Mouse (Mus musculus) neural tube, embryonic 11.5 days (tissue): ENCODE results near the gene Nkx1-2. TPM values are rescaled to one million over a fixed set of nuclear protein-coding genes. Genes with fewer than 3 reads are reported as not detected.
A peak's percentile ranks its signal among the peaks of the same experiment; 100 is the strongest.

Experiments used
- ATAC-seq: fragments of 200-750 bp; cut with Nextera tagmentation; 2 replicates; pipeline ENCODE4 v1.8.0; 2017; ENCODE audit warnings: moderate number of reproducible peaks, mild to moderate bottlenecking, moderate TSS enrichment, moderate library complexity; ENCODE audit not compliant: insufficient read depth, low FRiP score, low TSS enrichment
- DNase-seq: peaks from one replicate; pipeline ENCODE4 v3.0.0-alpha.2; 2015; ENCODE audit warnings: low spot score
- H3K27ac ChIP-seq: fragments of 300-500 bp; sonication (generic); 2 replicates; pipeline ENCODE4 v1.5.1; 2014; ENCODE audit warnings: low read depth, mild to moderate bottlenecking, low read length
- H3K27me3 ChIP-seq: fragments of 300-500 bp; sonication (generic); 2 replicates; pipeline ENCODE4 v1.6.1; 2014; ENCODE audit warnings: mild to moderate bottlenecking, low read length, mixed read lengths; ENCODE audit not compliant: control insufficient read depth, insufficient read depth
- H3K36me3 ChIP-seq: fragments of 300-500 bp; sonication (generic); 2 replicates; pipeline ENCODE4 v1.6.1; 2014; ENCODE audit warnings: mild to moderate bottlenecking, low read length, moderate library complexity, mixed read lengths; ENCODE audit not compliant: control insufficient read depth, insufficient read depth
- H3K4me1 ChIP-seq: fragments of 300-500 bp; sonication (generic); 2 replicates; pipeline ENCODE4 v1.6.1; 2014; ENCODE audit warnings: low read length, mixed read lengths; ENCODE audit not compliant: control insufficient read depth, insufficient read depth
- H3K4me2 ChIP-seq: fragments of 300-500 bp; sonication (generic); 2 replicates; pipeline ENCODE4 v1.6.1; 2014; ENCODE audit warnings: low read depth, mild to moderate bottlenecking, moderate library complexity
- H3K4me3 ChIP-seq: fragments of 300-500 bp; sonication (generic); 2 replicates; pipeline ENCODE4 v1.5.1; 2014; ENCODE audit warnings: low read depth, low read length
- H3K9ac ChIP-seq: fragments of 300-500 bp; sonication (generic); 2 replicates; pipeline ENCODE4 v1.6.1; 2014; ENCODE audit warnings: mild to moderate bottlenecking, low read length
- H3K9me3 ChIP-seq: fragments of 300-500 bp; sonication (generic); 2 replicates; pipeline ENCODE4 v1.6.1; 2016; ENCODE audit warnings: low read length; ENCODE audit not compliant: control insufficient read depth
- WGBS: fragments of 180-500 bp; shearing (Covaris S2); extraction: QIAGEN DNeasy Blood & Tissue Kit; methylation state at CpG from one replicate; pipeline ENCODE4 v1.1.7; 2014; 5-methylcytosine and 5-hydroxymethylcytosine counted together
- polyA plus RNA-seq: library from polyadenylated mRNA; unstranded; fragments of >200 nt; fragmentation: Nextera tagmentation; extraction: Ambion mirVana; gene quantifications from 2 replicates; pipeline ENCODE4 v1.2.1, GENCODE M21; 2014

Nkx1-2 gene
- 1.3 and 1.4 TPM in 2 replicates for polyA plus RNA-seq

GRCm38 (mm10) chr7:132599071-132599975 lies at the start of gene Nkx1-2:
Nkx1-2 (minus strand) TSS chr7:132599637.
- ATAC-seq (no peak), DNase-seq (peak; percentile 46)
- Histone ChIP-seq H3K4me3 (peak within 1 kb of the TSS; percentile 31), H3K4me1 (peaks cover 23% of the 10 kb centered on the region), H3K9me3 (no peaks in the 10 kb centered on the region), H3K9ac (no peak within 1 kb of the TSS), H3K4me2 (peak within 1 kb of the TSS; percentile 55), H3K36me3 (no peaks in the 10 kb centered on the region), H3K27me3 (peaks cover 61% of the 10 kb centered on the region), H3K27ac (no peak within 1 kb of the TSS)
- under 1% methylated on average over 47 of the region's 52 CpGs for WGBS

- 93% methylated on average over 1 of the region's 1 CpGs for WGBS
- no peaks in the 10 kb centered on the region for H3K9me3 ChIP-seq
- no peak for ATAC-seq
- H3K4me2 ChIP-seq, result no peak overlapping the region
- peaks cover under 1% of the 10 kb centered on the region; the same call in 1 of the 2 replicates for H3K4me1 ChIP-seq
- DNase-seq, result no peak
- no peak overlapping the region for H3K27ac ChIP-seq
- no peaks in the 10 kb centered on the region for H3K27me3 ChIP-seq
- H3K36me3 ChIP-seq, result no peaks in the 10 kb centered on the region
- no peak overlapping the region for H3K9ac ChIP-seq
- H3K4me3 ChIP-seq, result no peak overlapping the region
Observed at GRCm38 (mm10) chr7:132646514-132646913, 47.1 kb upstream of the Nkx1-2 start.

GRCm38 (mm10) chr7:132644605-132645279 lies 45.3 kb upstream of the Nkx1-2 start:
- Histone ChIP-seq H3K27ac (no peak overlapping the region), H3K27me3 (no peaks in the 10 kb centered on the region), H3K4me3 (no peak overlapping the region), H3K9ac (no peak overlapping the region), H3K9me3 (no peaks in the 10 kb centered on the region), H3K4me2 (no peak overlapping the region), H3K4me1 (peaks cover 8% of the 10 kb centered on the region; the same call in 1 of the 2 replicates), H3K36me3 (no peaks in the 10 kb centered on the region)
- WGBS, result 64% methylated on average over 11 of the region's 11 CpGs
- ATAC-seq, result no peak
- no peak for DNase-seq

- H3K27me3 ChIP-seq, result no peaks in the 10 kb centered on the region
- no peak overlapping the region for H3K9ac ChIP-seq
- no peaks in the 10 kb centered on the region for H3K36me3 ChIP-seq
- H3K4me2 ChIP-seq, result no peak overlapping the region
- no peak for DNase-seq
- no peak for ATAC-seq
- no peaks in the 10 kb centered on the region for H3K9me3 ChIP-seq
- WGBS, result 88% methylated on average over 1 of the region's 1 CpGs
- H3K4me3 ChIP-seq, result no peak overlapping the region
- no peak overlapping the region for H3K27ac ChIP-seq
- peaks cover 20% of the 10 kb centered on the region for H3K4me1 ChIP-seq
Observed at GRCm38 (mm10) chr7:132641606-132642005, 42.2 kb upstream of the Nkx1-2 start.

GRCm38 (mm10) chr7:132640946-132641345 lies 41.5 kb upstream of the Nkx1-2 start:
- Histone ChIP-seq H3K9ac (no peak overlapping the region), H3K27me3 (no peaks in the 10 kb centered on the region), H3K4me1 (peaks cover 20% of the 10 kb centered on the region), H3K4me3 (no peak overlapping the region), H3K27ac (no peak overlapping the region), H3K4me2 (no peak overlapping the region), H3K36me3 (no peaks in the 10 kb centered on the region), H3K9me3 (no peaks in the 10 kb centered on the region)
- ATAC-seq (no peak), DNase-seq (no peak)
- WGBS, result 18% methylated on average over 9 of the region's 9 CpGs

GRCm38 (mm10) chr7:132638446-132639087 lies 39.1 kb upstream of the Nkx1-2 start:
- Histone ChIP-seq H3K4me2 (no peak overlapping the region), H3K4me1 (peaks cover 20% of the 10 kb centered on the region), H3K4me3 (no peak overlapping the region), H3K9ac (no peak overlapping the region), H3K9me3 (no peaks in the 10 kb centered on the region), H3K27me3 (no peaks in the 10 kb centered on the region), H3K36me3 (no peaks in the 10 kb centered on the region), H3K27ac (no peak overlapping the region)
- peak; percentile 68; the same call in 1 of the 2 replicates for ATAC-seq
- peak; percentile 39 for DNase-seq
- 68% methylated on average over 12 of the region's 12 CpGs for WGBS

- Histone ChIP-seq H3K9ac (no peak overlapping the region), H3K27ac (no peak overlapping the region), H3K4me2 (no peak overlapping the region), H3K4me1 (peaks cover 20% of the 10 kb centered on the region), H3K27me3 (no peaks in the 10 kb centered on the region), H3K36me3 (no peaks in the 10 kb centered on the region), H3K9me3 (no peaks in the 10 kb centered on the region), H3K4me3 (no peak overlapping the region)
- no peak for DNase-seq
- ATAC-seq, result no peak
- WGBS, result 7% methylated on average over 12 of the region's 12 CpGs
Observed at GRCm38 (mm10) chr7:132637292-132637691, 37.9 kb upstream of the Nkx1-2 start.

GRCm38 (mm10) chr7:132631313-132631712 lies 31.9 kb upstream of the Nkx1-2 start:
- no peak for DNase-seq
- no peaks in the 10 kb centered on the region for H3K9me3 ChIP-seq

More at GRCm38 (mm10) chr7:132631313-132631712, 31.9 kb upstream of the Nkx1-2 start:
- H3K27me3 ChIP-seq, result no peaks in the 10 kb centered on the region
- H3K4me3 ChIP-seq, result no peak overlapping the region
- no peak overlapping the region for H3K9ac ChIP-seq
- no peaks in the 10 kb centered on the region for H3K4me1 ChIP-seq
- WGBS, result 88% methylated on average over 11 of the region's 11 CpGs
- no peak for ATAC-seq
- no peaks in the 10 kb centered on the region for H3K36me3 ChIP-seq
- H3K27ac ChIP-seq, result no peak overlapping the region
- no peak overlapping the region for H3K4me2 ChIP-seq
